Mouse (Mus musculus): ENCODE measurements around the gene Bmpr1b.

Bmpr1b gene

GRCm38 (mm10) chr3:142034160-142034559 is 135.1 kb downstream of the Bmpr1b start:
- no peak for DNase-seq (ENCODE audit: low read depth)

- DNase-seq (ENCODE audit: low read depth) = no peak
These were observed 149.5 kb downstream of the Bmpr1b start for GRCm38 (mm10) chr3:142019716-142020115.

GRCm38 (mm10) chr3:141984548-141984947 is 184.7 kb downstream of the Bmpr1b start:
- DNase-seq (ENCODE audit: low read depth) = no peak

- DNase-seq (ENCODE audit: low read depth) = no peak
These were observed 187.4 kb downstream of the Bmpr1b start for GRCm38 (mm10) chr3:141981613-141982432.

- no peak for DNase-seq (ENCODE audit: low read depth)
These were observed 203.0 kb downstream of the Bmpr1b start for GRCm38 (mm10) chr3:141966244-141966643.

- no peak for DNase-seq (ENCODE audit: low read depth)
These were observed 216.3 kb downstream of the Bmpr1b start for GRCm38 (mm10) chr3:141952931-141953330.

- no peak for DNase-seq (ENCODE audit: low read depth)
These were observed 218.6 kb downstream of the Bmpr1b start for GRCm38 (mm10) chr3:141950642-141951041.

GRCm38 (mm10) chr3:141948506-141948905 is 220.7 kb downstream of the Bmpr1b start:
- DNase-seq (ENCODE audit: low read depth) = no peak

- DNase-seq (ENCODE audit: low read depth) = no peak
These were observed 221.1 kb downstream of the Bmpr1b start for GRCm38 (mm10) chr3:141948096-141948495.

GRCm38 (mm10) chr3:141946846-141947245 is 222.4 kb downstream of the Bmpr1b start:
- DNase-seq (ENCODE audit: low read depth) = no peak

GRCm38 (mm10) chr3:141943317-141943742 is 225.9 kb downstream of the Bmpr1b start:
- no peak for DNase-seq (ENCODE audit: low read depth)

GRCm38 (mm10) chr3:141940207-141940606 is 229.0 kb downstream of the Bmpr1b start:
- DNase-seq (ENCODE audit: low read depth) = no peak

GRCm38 (mm10) chr3:141936594-141937272 is 232.5 kb downstream of the Bmpr1b start:
- DNase-seq (ENCODE audit: low read depth) = no peak

- no peak for DNase-seq (ENCODE audit: low read depth)
These were observed 236.3 kb downstream of the Bmpr1b start for GRCm38 (mm10) chr3:141932956-141933355.

- no peak for DNase-seq (ENCODE audit: low read depth)
These were observed 237.7 kb downstream of the Bmpr1b start for GRCm38 (mm10) chr3:141931372-141932092.

GRCm38 (mm10) chr3:141923442-141923841 is 245.8 kb downstream of the Bmpr1b start:
- DNase-seq (ENCODE audit: low read depth) = no peak

- DNase-seq (ENCODE audit: low read depth) = no peak
These were observed 248.1 kb downstream of the Bmpr1b start for GRCm38 (mm10) chr3:141921161-141921560.

- no peak for DNase-seq (ENCODE audit: low read depth)
These were observed 249.6 kb downstream of the Bmpr1b start for GRCm38 (mm10) chr3:141919661-141920060.

GRCm38 (mm10) chr3:141917166-141917565 is 252.1 kb downstream of the Bmpr1b start:
- no peak for DNase-seq (ENCODE audit: low read depth)

- no peak for DNase-seq (ENCODE audit: low read depth)
These were observed 253.2 kb downstream of the Bmpr1b start for GRCm38 (mm10) chr3:141915995-141916394.

- no peak for DNase-seq (ENCODE audit: low read depth)
These were observed 254.6 kb downstream of the Bmpr1b start for GRCm38 (mm10) chr3:141914588-141914987.

- DNase-seq (ENCODE audit: low read depth) = no peak
These were observed 260.1 kb downstream of the Bmpr1b start for GRCm38 (mm10) chr3:141909136-141909535.

Measured in induced T-regulatory cell, adult 2 months (primary cell).